Mouse (Mus musculus) embryonic facial prominence, embryonic 15.5 days (tissue): ENCODE data around the gene Jagn1. TPM values are rescaled to one million over a fixed set of nuclear protein-coding genes. Genes with fewer than 3 reads are reported as not detected.

ENCODE experiments used
- ATAC-seq: fragments of 200-750 bp; cut with Nextera tagmentation; 2 replicates; pipeline ENCODE4 v1.8.0; 2017; ENCODE audit warnings: low read depth, moderate TSS enrichment; ENCODE audit not compliant: insufficient number of reproducible peaks, low FRiP score, low TSS enrichment
- H3K27ac ChIP-seq: fragments of 300-500 bp; sonication (generic); replicated peaks from 2 replicates; pipeline ENCODE4 v1.5.1; 2015; ENCODE audit warnings: mild to moderate bottlenecking, inconsistent platforms
- H3K27me3 ChIP-seq: fragments of 300-500 bp; sonication (generic); 2 replicates; pipeline ENCODE4 v1.6.1; 2015; ENCODE audit warnings: inconsistent platforms
- H3K36me3 ChIP-seq: fragments of 300-500 bp; sonication (generic); 2 replicates; pipeline ENCODE4 v1.6.1; 2015; ENCODE audit warnings: mild to moderate bottlenecking, inconsistent platforms
- H3K4me1 ChIP-seq: fragments of 300-500 bp; sonication (generic); 2 replicates; pipeline ENCODE4 v1.6.1; 2015; ENCODE audit warnings: inconsistent platforms
- H3K4me2 ChIP-seq: fragments of 300-500 bp; sonication (generic); replicated peaks from 2 replicates; pipeline ENCODE4 v1.6.1; 2015; ENCODE audit warnings: mild to moderate bottlenecking, inconsistent platforms
- H3K4me3 ChIP-seq: fragments of 300-500 bp; sonication (generic); replicated peaks from 2 replicates; pipeline ENCODE4 v1.5.1; 2015; ENCODE audit warnings: mild to moderate bottlenecking, inconsistent platforms
- H3K9ac ChIP-seq: fragments of 300-500 bp; sonication (generic); 2 replicates; pipeline ENCODE4 v1.6.1; 2015; ENCODE audit warnings: inconsistent platforms
- H3K9me3 ChIP-seq: fragments of 300-500 bp; sonication (generic); replicated peaks from 2 replicates; pipeline ENCODE4 v1.6.1; 2016; ENCODE audit warnings: inconsistent platforms
- WGBS: fragments of 180-500 bp; shearing (Covaris S2); methylation state at CpG from one replicate; pipeline ENCODE4 v1.1.7; 2015; 5-methylcytosine and 5-hydroxymethylcytosine counted together
- microRNA-seq: library from miRNA; unstranded; fragments of <30 nt; microRNA quantifications from one replicate; pipeline ENCODE4, GENCODE M21; 2016; ENCODE audit warnings: borderline number of aligned reads
- polyA plus RNA-seq: library from polyadenylated mRNA; unstranded; fragments of >200 nt; fragmentation: Nextera tagmentation; extraction: Ambion mirVana; gene quantifications from 2 replicates; pipeline ENCODE4 v1.2.1, GENCODE M21; 2015

The Jagn1 gene
- polyA plus RNA-seq, 1 experiment from 2014 or later = 81.4 TPM

- peak overlapping the region; percentile 51 for H3K4me3 ChIP-seq
- no peaks in the 10 kb centered on the region for H3K9me3 ChIP-seq
- H3K4me1 ChIP-seq = peaks cover 13% of the 10 kb centered on the region
- H3K4me2 ChIP-seq = peak overlapping the region; percentile 75
- ATAC-seq = no peak
- peak overlapping the region; percentile 10 for H3K9ac ChIP-seq
- 50% methylated on average over 28 of the region's 28 CpGs for WGBS
- no peaks in the 10 kb centered on the region for H3K36me3 ChIP-seq
- peaks cover 15% of the 10 kb centered on the region for H3K27me3 ChIP-seq
- no peak overlapping the region for H3K27ac ChIP-seq
These were observed 52.8 kb downstream of the Jagn1 start for GRCm38 (mm10) chr6:113495071-113495675.

Small RNA genes within 50 kb of the gene (microRNA-seq; reads per million reads assigned to microRNA genes)
- gene Gm24387 = not detected

Other genes with a start within 250 kb of the Jagn1 start
- 1.5 and 1.9 TPM in 2 replicates for gene Lhfpl4, start 247.2 kb upstream of the Jagn1 start, polyA plus RNA-seq
- 32.3 and 35.6 TPM in 2 replicates for gene Mtmr14, start 204.7 kb upstream of the Jagn1 start, polyA plus RNA-seq
- 0.21 and 1.1 TPM in 2 replicates for gene Cpne9, start 160.3 kb upstream of the Jagn1 start, polyA plus RNA-seq
- 18.0 and 22.9 TPM in 2 replicates for gene Brpf1, start 135.4 kb upstream of the Jagn1 start, polyA plus RNA-seq
- gene Ogg1, start 115.6 kb upstream of the Jagn1 start, polyA plus RNA-seq = 12.5 and 13.6 TPM in 2 replicates
- 100 and 101 TPM in 2 replicates for gene Camk1, start 98.6 kb upstream of the Jagn1 start, polyA plus RNA-seq
- 51.0 and 54.2 TPM in 2 replicates for gene Tada3, start 64.7 kb upstream of the Jagn1 start, polyA plus RNA-seq
- 381 and 384 TPM in 2 replicates for gene Arpc4, start 64.5 kb upstream of the Jagn1 start, polyA plus RNA-seq
- gene Ttll3, start 53.3 kb upstream of the Jagn1 start, polyA plus RNA-seq = 7.7 and 10.7 TPM in 2 replicates
- gene Rpusd3, start 23.2 kb upstream of the Jagn1 start, polyA plus RNA-seq = 16.7 and 19.7 TPM in 2 replicates
- gene Cidec, start 6.8 kb upstream of the Jagn1 start, polyA plus RNA-seq = not detected in 2 replicates
- 11.7 and 12.2 TPM in 2 replicates for gene Il17re, start 15.9 kb downstream of the Jagn1 start, polyA plus RNA-seq
- gene Il17rc, start 28.9 kb downstream of the Jagn1 start, polyA plus RNA-seq = 34.3 and 37.5 TPM in 2 replicates
- 21.5 and 22.5 TPM in 2 replicates for gene Creld1, start 40.7 kb downstream of the Jagn1 start, polyA plus RNA-seq
- gene Prrt3, start 59.4 kb downstream of the Jagn1 start, polyA plus RNA-seq = 1.6 and 2.0 TPM in 2 replicates
- 101 and 103 TPM in 2 replicates for gene Emc3, start 89.1 kb downstream of the Jagn1 start, polyA plus RNA-seq
- 6.6 and 6.9 TPM in 2 replicates for gene Fancd2, start 89.1 kb downstream of the Jagn1 start, polyA plus RNA-seq
- gene Fancd2os, start 158.1 kb downstream of the Jagn1 start, polyA plus RNA-seq = 0.16 TPM in 1 of 2 replicates, not detected in the other
- gene Brk1, start 162.2 kb downstream of the Jagn1 start, polyA plus RNA-seq = 221 and 230 TPM in 2 replicates
- gene Vhl, start 181.4 kb downstream of the Jagn1 start, polyA plus RNA-seq = 43.4 and 47.8 TPM in 2 replicates
- 4.0 and 5.8 TPM in 2 replicates for gene Irak2, start 195.9 kb downstream of the Jagn1 start, polyA plus RNA-seq